Mouse (Mus musculus): ENCODE results near the gene Spon2. TPM values are rescaled to one million over a fixed set of nuclear protein-coding genes. Genes with fewer than 3 reads are reported as not detected.

Gene Spon2
- polyA plus RNA-seq (2015; fragmentation: Nextera tagmentation; extraction: Ambion mirVana) = 24.9 and 31.0 TPM in 2 replicates

- H3K27ac ChIP-seq (ENCODE audit: low read length) = peak within 1 kb of the TSS; percentile 85
- no peaks in the 10 kb centered on the region for H3K27me3 ChIP-seq (ENCODE audit: control insufficient read depth, insufficient read depth, low read depth, low read length)
- H3K9ac ChIP-seq (ENCODE audit: low read depth, low read length) = peak within 1 kb of the TSS; percentile 38
- H3K4me3 ChIP-seq (ENCODE audit: low read depth, low read length) = peak within 1 kb of the TSS; percentile 43
- ATAC-seq (ENCODE audit: low read depth) = peak; percentile 91
- no peaks in the 10 kb centered on the region for H3K36me3 ChIP-seq (ENCODE audit: control insufficient read depth, insufficient read depth)
- peaks cover 36% of the 10 kb centered on the region for H3K4me1 ChIP-seq (ENCODE audit: control insufficient read depth, low read depth, low read length)
- H3K9me3 ChIP-seq (replicated peaks; ENCODE audit: control insufficient read depth, low read length) = no peaks in the 10 kb centered on the region
- WGBS (ENCODE audit: insufficient replicate concordance) = 12% methylated on average over 5 of the region's 5 CpGs
- H3K4me2 ChIP-seq (ENCODE audit: low read depth, low read length) = peak within 1 kb of the TSS; percentile 55
These were observed at the start of gene Spon2 for GRCm38 (mm10) chr5:33218081-33218480. TSS of gene Spon2 (minus strand) at chr5:33218455.

GRCm38 (mm10) chr5:33254416-33254815 lies 36.2 kb upstream of the Spon2 start:
- H3K9me3 ChIP-seq (replicated peaks; ENCODE audit: control insufficient read depth, low read length) = no peaks in the 10 kb centered on the region; the same call in 1 of the 2 replicates
- WGBS (ENCODE audit: insufficient replicate concordance) = 83% methylated on average over 5 of the region's 5 CpGs
- no peak overlapping the region for H3K4me2 ChIP-seq (ENCODE audit: low read depth, low read length)
- H3K4me3 ChIP-seq (ENCODE audit: low read depth, low read length) = no peak overlapping the region
- no peak overlapping the region for H3K27ac ChIP-seq (ENCODE audit: low read length)
- H3K9ac ChIP-seq (ENCODE audit: low read depth, low read length) = no peak overlapping the region
- no peaks in the 10 kb centered on the region for H3K27me3 ChIP-seq (ENCODE audit: control insufficient read depth, insufficient read depth, low read depth, low read length)
- H3K36me3 ChIP-seq (ENCODE audit: control insufficient read depth, insufficient read depth) = peaks cover 100% of the 10 kb centered on the region
- H3K4me1 ChIP-seq (ENCODE audit: control insufficient read depth, low read depth, low read length) = no peaks in the 10 kb centered on the region
- ATAC-seq (ENCODE audit: low read depth) = no peak

GRCm38 (mm10) chr5:33248186-33248585 lies 29.9 kb upstream of the Spon2 start:
- no peak overlapping the region for H3K4me2 ChIP-seq (ENCODE audit: low read depth, low read length)
- peaks cover 65% of the 10 kb centered on the region for H3K36me3 ChIP-seq (ENCODE audit: control insufficient read depth, insufficient read depth)
- no peak overlapping the region for H3K9ac ChIP-seq (ENCODE audit: low read depth, low read length)
- H3K4me3 ChIP-seq (ENCODE audit: low read depth, low read length) = no peak overlapping the region
- no peaks in the 10 kb centered on the region for H3K9me3 ChIP-seq (replicated peaks; ENCODE audit: control insufficient read depth, low read length)
- H3K4me1 ChIP-seq (ENCODE audit: control insufficient read depth, low read depth, low read length) = no peaks in the 10 kb centered on the region; the same call in none of the 2 replicates
- H3K27ac ChIP-seq (ENCODE audit: low read length) = no peak overlapping the region
- no peak for ATAC-seq (ENCODE audit: low read depth)
- H3K27me3 ChIP-seq (ENCODE audit: control insufficient read depth, insufficient read depth, low read depth, low read length) = no peaks in the 10 kb centered on the region
- WGBS (ENCODE audit: insufficient replicate concordance) = 81% methylated on average over 12 of the region's 12 CpGs

- Histone ChIP-seq H3K36me3 (ENCODE audit: control insufficient read depth, insufficient read depth) (peaks cover 57% of the 10 kb centered on the region), H3K27ac (ENCODE audit: low read length) (no peak overlapping the region)
These were observed 29.1 kb upstream of the Spon2 start for GRCm38 (mm10) chr5:33247387-33247786.

GRCm38 (mm10) chr5:33245701-33246100 lies 27.4 kb upstream of the Spon2 start:
- Histone ChIP-seq H3K9ac (ENCODE audit: low read depth, low read length) (no peak overlapping the region), H3K27me3 (ENCODE audit: control insufficient read depth, insufficient read depth, low read depth, low read length) (no peaks in the 10 kb centered on the region), H3K4me1 (ENCODE audit: control insufficient read depth, low read depth, low read length) (no peaks in the 10 kb centered on the region; the same call in none of the 2 replicates), H3K4me2 (ENCODE audit: low read depth, low read length) (no peak overlapping the region), H3K27ac (ENCODE audit: low read length) (no peak overlapping the region), H3K4me3 (ENCODE audit: low read depth, low read length) (no peak overlapping the region), H3K9me3 (replicated peaks; ENCODE audit: control insufficient read depth, low read length) (no peaks in the 10 kb centered on the region), H3K36me3 (ENCODE audit: control insufficient read depth, insufficient read depth) (peaks cover 41% of the 10 kb centered on the region)
- WGBS (ENCODE audit: insufficient replicate concordance) = 74% methylated on average over 3 of the region's 3 CpGs
- no peak for ATAC-seq (ENCODE audit: low read depth)

More at GRCm38 (mm10) chr5:33247387-33247786, 29.1 kb upstream of the Spon2 start:
- Histone ChIP-seq H3K9me3 (replicated peaks; ENCODE audit: control insufficient read depth, low read length) (no peaks in the 10 kb centered on the region), H3K27me3 (ENCODE audit: control insufficient read depth, insufficient read depth, low read depth, low read length) (no peaks in the 10 kb centered on the region), H3K4me3 (ENCODE audit: low read depth, low read length) (no peak overlapping the region), H3K4me2 (ENCODE audit: low read depth, low read length) (no peak overlapping the region), H3K4me1 (ENCODE audit: control insufficient read depth, low read depth, low read length) (no peaks in the 10 kb centered on the region; the same call in none of the 2 replicates), H3K9ac (ENCODE audit: low read depth, low read length) (no peak overlapping the region)
- WGBS (ENCODE audit: insufficient replicate concordance) = 88% methylated on average over 2 of the region's 2 CpGs
- ATAC-seq (ENCODE audit: low read depth) = no peak

GRCm38 (mm10) chr5:33244377-33244920 lies 26.2 kb upstream of the Spon2 start:
- H3K4me2 ChIP-seq (ENCODE audit: low read depth, low read length) = no peak overlapping the region
- H3K4me3 ChIP-seq (ENCODE audit: low read depth, low read length) = no peak overlapping the region
- no peak for ATAC-seq (ENCODE audit: low read depth)
- 65% methylated on average over 5 of the region's 5 CpGs for WGBS (ENCODE audit: insufficient replicate concordance)
- no peak overlapping the region for H3K27ac ChIP-seq (ENCODE audit: low read length)
- no peaks in the 10 kb centered on the region for H3K9me3 ChIP-seq (replicated peaks; ENCODE audit: control insufficient read depth, low read length)
- no peak overlapping the region for H3K9ac ChIP-seq (ENCODE audit: low read depth, low read length)
- H3K36me3 ChIP-seq (ENCODE audit: control insufficient read depth, insufficient read depth) = peaks cover 28% of the 10 kb centered on the region
- no peaks in the 10 kb centered on the region for H3K27me3 ChIP-seq (ENCODE audit: control insufficient read depth, insufficient read depth, low read depth, low read length)
- H3K4me1 ChIP-seq (ENCODE audit: control insufficient read depth, low read depth, low read length) = no peaks in the 10 kb centered on the region; the same call in none of the 2 replicates

GRCm38 (mm10) chr5:33239934-33240333 lies 21.7 kb upstream of the Spon2 start:
- Histone ChIP-seq H3K4me3 (ENCODE audit: low read depth, low read length) (no peak overlapping the region), H3K27me3 (ENCODE audit: control insufficient read depth, insufficient read depth, low read depth, low read length) (no peaks in the 10 kb centered on the region), H3K4me1 (ENCODE audit: control insufficient read depth, low read depth, low read length) (no peaks in the 10 kb centered on the region; the same call in 1 of the 2 replicates), H3K27ac (ENCODE audit: low read length) (no peak overlapping the region), H3K36me3 (ENCODE audit: control insufficient read depth, insufficient read depth) (no peaks in the 10 kb centered on the region), H3K9me3 (replicated peaks; ENCODE audit: control insufficient read depth, low read length) (no peaks in the 10 kb centered on the region), H3K4me2 (ENCODE audit: low read depth, low read length) (no peak overlapping the region), H3K9ac (ENCODE audit: low read depth, low read length) (no peak overlapping the region)
- no peak for ATAC-seq (ENCODE audit: low read depth)
- 55% methylated on average over 3 of the region's 3 CpGs for WGBS (ENCODE audit: insufficient replicate concordance)

GRCm38 (mm10) chr5:33239111-33239714 lies 21.0 kb upstream of the Spon2 start:
- no peak for ATAC-seq (ENCODE audit: low read depth)
- Histone ChIP-seq H3K9ac (ENCODE audit: low read depth, low read length) (no peak overlapping the region), H3K27me3 (ENCODE audit: control insufficient read depth, insufficient read depth, low read depth, low read length) (no peaks in the 10 kb centered on the region), H3K4me1 (ENCODE audit: control insufficient read depth, low read depth, low read length) (no peaks in the 10 kb centered on the region; the same call in 1 of the 2 replicates), H3K36me3 (ENCODE audit: control insufficient read depth, insufficient read depth) (no peaks in the 10 kb centered on the region), H3K4me3 (ENCODE audit: low read depth, low read length) (no peak overlapping the region), H3K27ac (ENCODE audit: low read length) (no peak overlapping the region), H3K4me2 (ENCODE audit: low read depth, low read length) (no peak overlapping the region), H3K9me3 (replicated peaks; ENCODE audit: control insufficient read depth, low read length) (no peaks in the 10 kb centered on the region)
- 64% methylated on average over 3 of the region's 3 CpGs for WGBS (ENCODE audit: insufficient replicate concordance)

- Histone ChIP-seq H3K4me2 (ENCODE audit: low read depth, low read length) (no peak overlapping the region), H3K9me3 (replicated peaks; ENCODE audit: control insufficient read depth, low read length) (no peaks in the 10 kb centered on the region), H3K27me3 (ENCODE audit: control insufficient read depth, insufficient read depth, low read depth, low read length) (no peaks in the 10 kb centered on the region), H3K27ac (ENCODE audit: low read length) (no peak overlapping the region), H3K4me3 (ENCODE audit: low read depth, low read length) (no peak overlapping the region), H3K9ac (ENCODE audit: low read depth, low read length) (no peak overlapping the region), H3K4me1 (ENCODE audit: control insufficient read depth, low read depth, low read length) (no peaks in the 10 kb centered on the region; the same call in 1 of the 2 replicates), H3K36me3 (ENCODE audit: control insufficient read depth, insufficient read depth) (no peaks in the 10 kb centered on the region)
- WGBS (ENCODE audit: insufficient replicate concordance) = 39% methylated on average over 3 of the region's 3 CpGs
- ATAC-seq (ENCODE audit: low read depth) = no peak
These were observed 20.0 kb upstream of the Spon2 start for GRCm38 (mm10) chr5:33238256-33238645.

All from liver, embryonic 16.5 days (tissue).